Mouse (Mus musculus): ENCODE measurements around the gene Prelid3b.

Gene Prelid3b

GRCm38 (mm10) chr2:174472818-174473549 is at the start of gene Prelid3b:
TSS of gene Prelid3b (minus strand) at chr2:174473081.
- peak; percentile 100 for ATAC-seq (ENCODE audit: low TSS enrichment)

DNA sequence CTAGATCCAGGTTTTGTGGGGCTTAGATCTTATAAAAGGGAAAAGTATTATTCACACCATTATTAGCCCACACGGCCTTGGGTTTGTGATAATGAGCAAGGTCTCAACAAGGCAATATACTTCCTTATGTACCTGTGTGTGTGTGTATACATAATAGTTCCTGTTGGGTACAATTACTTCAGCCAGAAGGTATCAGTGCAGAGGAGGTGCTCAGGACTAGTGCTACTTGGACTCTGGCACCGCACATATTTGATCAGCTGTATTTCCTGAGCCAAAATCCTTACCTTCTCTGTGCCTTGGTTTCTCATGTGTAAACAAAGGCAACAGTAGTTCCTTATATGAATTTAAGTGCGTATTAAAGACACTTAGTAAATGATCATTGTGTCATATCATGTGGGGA is 49.3 kb upstream of the Prelid3b start:
- no peak for ATAC-seq (ENCODE audit: low TSS enrichment)

DNA sequence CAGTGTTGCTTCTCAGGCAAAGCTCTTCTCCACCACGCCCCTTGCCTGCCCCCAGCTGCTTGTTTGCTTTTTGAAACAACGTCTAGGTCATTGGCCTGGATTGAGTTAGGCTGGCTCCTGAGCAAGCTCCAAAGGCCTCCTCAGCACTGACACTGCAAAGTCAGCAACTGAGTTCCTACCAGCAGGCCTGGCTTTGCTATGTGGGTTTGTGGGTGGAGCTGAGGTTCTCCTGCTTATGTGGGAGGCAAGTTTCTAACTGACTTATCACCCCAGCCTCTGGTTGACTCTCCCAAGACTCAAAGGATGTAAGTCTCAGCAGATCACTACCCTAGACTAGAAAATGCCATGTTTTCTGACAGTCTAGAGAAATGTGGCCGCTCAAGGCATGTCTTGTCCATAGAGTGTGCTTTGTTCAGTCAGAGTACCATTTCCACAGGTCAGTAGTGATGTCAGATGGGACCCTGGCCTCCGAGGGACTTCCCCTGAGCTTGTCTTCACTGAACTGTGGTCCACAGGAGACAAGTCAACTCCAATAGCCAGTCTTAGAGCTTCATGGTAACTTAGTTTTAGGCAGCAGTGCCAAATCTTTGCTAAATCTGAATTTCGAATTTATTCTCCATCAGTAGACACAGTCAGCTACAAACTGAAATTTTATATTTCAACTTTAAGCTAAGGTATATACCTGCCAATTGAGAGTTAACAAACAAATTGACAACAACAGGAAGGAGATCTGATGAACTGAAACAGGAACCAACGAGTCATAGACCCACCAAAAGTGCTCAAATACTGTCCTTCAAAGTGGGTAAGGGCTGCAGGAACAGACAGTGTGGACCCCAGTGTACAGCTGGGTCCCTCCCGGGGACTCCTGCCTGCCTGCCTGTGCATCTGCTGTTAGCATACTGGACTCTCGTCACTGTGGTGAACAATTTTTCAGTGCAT is 44.5 kb upstream of the Prelid3b start:
- ATAC-seq (ENCODE audit: low TSS enrichment), result no peak

DNA sequence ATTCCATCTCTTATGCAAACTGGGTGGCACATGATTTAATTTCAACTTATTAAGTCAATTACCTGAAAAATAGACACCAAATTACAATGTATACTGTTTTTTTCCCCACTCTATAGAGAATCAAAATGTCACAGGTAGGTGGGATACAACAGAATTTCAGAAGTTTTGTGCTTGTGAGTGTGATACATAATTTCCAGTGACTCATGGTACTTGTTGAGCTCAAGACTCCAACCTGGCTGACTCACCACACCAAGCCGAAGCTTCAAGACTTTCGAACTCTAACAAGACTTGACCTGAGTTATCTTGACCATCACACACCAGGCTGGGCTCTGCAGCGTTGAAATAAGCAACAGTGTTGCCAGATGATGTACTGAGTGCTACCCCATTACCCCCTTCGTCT is 42.0 kb upstream of the Prelid3b start:
- ATAC-seq (ENCODE audit: low TSS enrichment), result no peak

GRCm38 (mm10) chr2:174513827-174514226 is 40.9 kb upstream of the Prelid3b start:
- ATAC-seq (ENCODE audit: low TSS enrichment), result no peak

- no peak for ATAC-seq (ENCODE audit: low TSS enrichment)
Measured at GRCm38 (mm10) chr2:174509825-174510224, 36.9 kb upstream of the Prelid3b start.

- ATAC-seq (ENCODE audit: low TSS enrichment), result no peak
Measured at GRCm38 (mm10) chr2:174507998-174508397, 35.1 kb upstream of the Prelid3b start.

GRCm38 (mm10) chr2:174502831-174503460 is 30.1 kb upstream of the Prelid3b start:
- peak; percentile 64; the same call in 1 of the 2 replicates for ATAC-seq (ENCODE audit: low TSS enrichment)

- no peak for ATAC-seq (ENCODE audit: low TSS enrichment)
Measured at GRCm38 (mm10) chr2:174502321-174502720, 29.4 kb upstream of the Prelid3b start.

GRCm38 (mm10) chr2:174501517-174501916 is 28.6 kb upstream of the Prelid3b start:
- ATAC-seq (ENCODE audit: low TSS enrichment), result no peak

GRCm38 (mm10) chr2:174500814-174501503 is 28.1 kb upstream of the Prelid3b start:
- ATAC-seq (ENCODE audit: low TSS enrichment), result no peak

DNA sequence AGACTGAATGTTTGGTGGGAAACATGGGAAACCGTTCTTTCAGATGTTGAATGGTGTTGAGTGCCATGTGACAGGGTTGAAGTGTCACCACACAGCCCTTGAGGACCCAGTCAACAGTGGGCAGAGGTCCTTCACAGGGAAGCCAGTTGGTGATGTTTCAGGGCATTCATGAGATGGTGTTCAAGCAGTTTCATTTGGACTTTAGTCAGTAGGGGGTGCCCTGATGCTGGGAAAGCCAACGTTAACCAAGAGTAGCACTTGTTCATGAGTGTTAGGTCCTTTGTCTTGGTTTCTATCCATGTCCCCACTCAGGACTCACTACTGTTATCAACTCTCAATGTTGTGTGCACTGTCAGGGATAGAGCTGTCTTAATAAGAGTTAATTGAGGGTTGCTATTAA is 20.0 kb upstream of the Prelid3b start:
- peak; percentile 85 for ATAC-seq (ENCODE audit: low TSS enrichment)

DNA sequence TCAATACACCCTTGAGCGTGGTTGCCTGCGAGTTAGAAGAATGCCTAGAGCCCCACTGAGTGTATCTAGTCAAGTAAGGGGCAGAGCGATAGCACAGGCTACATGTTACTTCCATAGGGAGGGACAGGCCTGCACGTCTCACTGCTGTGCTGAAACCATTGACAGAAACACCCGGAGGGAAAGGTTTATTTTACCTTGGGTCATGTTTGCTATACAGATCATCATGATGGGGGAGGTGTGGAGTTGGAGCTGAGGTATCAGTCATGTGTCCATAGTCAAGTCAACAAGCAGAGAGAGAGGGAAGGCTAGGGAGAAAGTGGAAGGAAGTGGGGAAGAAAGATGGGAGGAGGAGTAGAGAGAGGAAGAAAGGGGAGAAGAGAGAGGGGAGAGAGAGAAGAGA is 14.1 kb upstream of the Prelid3b start:
- ATAC-seq (ENCODE audit: low TSS enrichment), result no peak

DNA sequence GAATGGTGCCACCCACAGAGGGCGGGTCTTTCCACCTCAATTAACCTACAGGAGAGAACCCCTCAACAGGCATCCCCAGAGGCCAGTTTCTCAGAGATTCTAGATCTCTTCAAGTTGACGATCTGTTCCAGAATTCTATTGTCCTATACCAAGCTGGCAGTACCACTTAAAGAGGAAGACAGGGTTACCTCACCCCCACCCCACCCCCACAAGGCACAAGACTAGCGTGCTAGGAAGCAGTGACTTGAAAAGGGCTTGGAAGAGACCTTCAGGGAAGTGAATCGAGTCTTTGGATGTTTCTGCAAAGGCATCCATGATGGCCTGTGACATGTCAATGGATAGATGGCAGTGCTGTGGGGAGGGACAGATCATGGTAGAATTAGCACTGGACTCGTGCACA is 5.9 kb upstream of the Prelid3b start:
- ATAC-seq (ENCODE audit: low TSS enrichment), result no peak

GRCm38 (mm10) chr2:174477543-174478319 is 4.8 kb upstream of the Prelid3b start:
- ATAC-seq (ENCODE audit: low TSS enrichment), result no peak

DNA sequence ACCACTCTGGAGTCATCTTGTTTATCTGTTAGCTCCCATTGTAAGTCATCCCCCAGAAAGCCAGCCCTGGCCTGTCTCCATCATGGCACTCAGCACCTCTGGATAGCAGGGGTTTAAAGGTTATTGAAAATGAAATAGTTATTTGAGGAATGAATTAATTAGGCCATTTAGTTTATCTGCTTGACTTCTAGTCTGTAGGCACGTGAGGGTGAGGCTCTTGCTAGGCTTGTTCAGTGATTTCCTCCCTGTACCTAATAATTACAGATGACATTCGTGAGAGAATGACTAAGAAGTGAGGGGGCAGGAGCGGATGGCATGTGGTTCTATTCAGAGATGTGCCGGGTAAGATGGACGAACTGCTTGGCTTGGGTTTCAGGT is 658 bp upstream of the Prelid3b start:
- ATAC-seq (ENCODE audit: low TSS enrichment), result no peak

- 0 out of 2 replicates have a peak, but pooled peaks have one; percentile 0 for ATAC-seq (ENCODE audit: low TSS enrichment)
Measured at GRCm38 (mm10) chr2:174472407-174472806, 474 bp downstream of the Prelid3b start.

- no peak for ATAC-seq (ENCODE audit: low TSS enrichment)
Measured at GRCm38 (mm10) chr2:174470786-174471405, 2.0 kb downstream of the Prelid3b start.

- ATAC-seq (ENCODE audit: low TSS enrichment), result no peak
Measured at GRCm38 (mm10) chr2:174470333-174470732, 2.5 kb downstream of the Prelid3b start.

DNA sequence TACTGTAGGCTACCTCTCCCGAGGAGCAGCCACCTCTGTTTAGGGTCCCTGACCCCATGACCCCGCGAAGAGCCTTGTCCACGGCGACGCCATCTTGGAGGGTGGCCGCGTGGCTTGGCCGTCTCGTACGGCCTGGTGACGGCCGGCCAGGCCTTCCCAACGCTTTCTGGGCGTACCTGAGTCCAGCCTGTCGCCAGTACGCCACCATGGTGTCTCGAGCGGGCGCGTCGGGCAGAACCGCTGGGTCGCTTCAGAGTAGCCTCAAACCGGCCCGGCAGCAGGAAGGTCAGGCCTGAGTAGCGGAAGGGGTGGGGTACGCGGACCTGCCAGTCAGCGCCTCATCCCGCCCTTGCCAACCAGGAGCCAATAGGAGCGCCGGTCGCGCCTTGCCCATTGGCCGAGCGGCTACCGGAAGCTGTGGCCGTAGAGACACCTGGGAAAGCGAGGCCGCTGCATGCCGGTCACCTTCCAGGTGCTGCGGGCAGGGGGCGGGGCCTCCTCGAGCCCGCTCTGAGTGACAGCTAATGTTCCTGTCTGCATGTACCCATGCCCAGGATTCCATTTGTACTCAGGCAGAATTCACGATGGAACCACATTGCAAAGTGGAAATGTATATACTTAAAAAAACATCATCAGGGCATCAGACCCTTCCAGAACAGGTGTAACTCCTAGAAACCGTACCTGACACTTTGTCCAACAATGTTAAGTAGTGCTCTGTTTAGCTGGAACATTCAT is 8.9 kb downstream of the Prelid3b start, which contains the start of gene Atp5e:
Atp5e (minus strand) TSS at position 317 of the 735 bp plus-strand sequence.
- ATAC-seq (ENCODE audit: low TSS enrichment), result peak; percentile 100
